Mouse (Mus musculus) heart, postnatal 0 days (tissue): ENCODE measurements around the gene Gm21887.

Experiments
- CTCF ChIP-seq: IDR thresholded peaks from 2 replicates; pipeline ENCODE4 v1.5.1; 2016; ENCODE audit warnings: antibody characterized with exemption, control low read depth, low read depth
- EP300 ChIP-seq: IDR thresholded peaks from 2 replicates; pipeline ENCODE4 v1.6.1; 2016; ENCODE audit warnings: antibody characterized with exemption, low read depth

DNA sequence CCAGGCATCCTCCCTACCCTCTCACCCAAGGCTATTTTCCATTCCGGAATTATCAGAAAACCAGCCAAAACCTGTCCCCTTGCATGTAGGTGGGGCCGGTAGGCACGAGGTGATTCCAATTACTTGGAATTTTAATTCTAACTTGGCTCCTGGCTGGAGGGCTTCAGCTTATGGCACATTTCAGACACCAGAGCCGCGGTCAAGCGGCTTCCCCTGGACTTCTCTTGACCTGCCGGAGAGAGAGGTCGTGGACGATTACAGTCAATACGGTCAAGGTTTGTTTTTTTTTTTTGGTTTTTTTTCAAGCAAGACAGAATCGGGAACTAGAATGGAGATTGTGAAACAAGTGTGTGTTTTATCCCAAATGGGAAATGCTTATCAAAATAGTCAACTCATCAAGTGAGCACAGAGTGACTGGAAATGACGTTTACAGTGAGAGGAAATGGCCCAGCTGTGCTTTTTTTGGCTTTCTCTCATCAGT lies 28.6 kb upstream of the Gm21887 start:
- no peak for TF ChIP-seq CTCF
- no peak for TF ChIP-seq EP300
